Mouse (Mus musculus): ENCODE measurements around the gene Cdca7l.

Cdca7l gene

GRCm38 (mm10) chr12:117809327-117810017 lies 5.4 kb downstream of the Cdca7l start:
- no peak for DNase-seq (ENCODE audit: low read depth, low spot score)

- DNase-seq (ENCODE audit: low read depth, low spot score): no peak
Observed at GRCm38 (mm10) chr12:117810074-117810473, 6.0 kb downstream of the Cdca7l start.

- peak; percentile 58 for DNase-seq (ENCODE audit: low read depth, low spot score)
Observed at GRCm38 (mm10) chr12:117820138-117820858, 16.2 kb downstream of the Cdca7l start.

GRCm38 (mm10) chr12:117820859-117821221 lies 16.8 kb downstream of the Cdca7l start:
- DNase-seq (ENCODE audit: low read depth, low spot score): peak; percentile 48

- no peak for DNase-seq (ENCODE audit: low read depth, low spot score)
Observed at GRCm38 (mm10) chr12:117821394-117821793, 17.3 kb downstream of the Cdca7l start.

- DNase-seq (ENCODE audit: low read depth, low spot score): no peak
Observed at GRCm38 (mm10) chr12:117828350-117828749, 24.3 kb downstream of the Cdca7l start.

GRCm38 (mm10) chr12:117831351-117831961 lies 27.4 kb downstream of the Cdca7l start:
- no peak for DNase-seq (ENCODE audit: low read depth, low spot score)

GRCm38 (mm10) chr12:117832190-117832589 lies 28.1 kb downstream of the Cdca7l start:
- DNase-seq (ENCODE audit: low read depth, low spot score): no peak

GRCm38 (mm10) chr12:117834652-117835051 lies 30.6 kb downstream of the Cdca7l start:
- DNase-seq (ENCODE audit: low read depth, low spot score): no peak

- DNase-seq (ENCODE audit: low read depth, low spot score): no peak
Observed at GRCm38 (mm10) chr12:117835371-117835770, 31.3 kb downstream of the Cdca7l start.

GRCm38 (mm10) chr12:117837376-117837775 lies 33.3 kb downstream of the Cdca7l start:
- DNase-seq (ENCODE audit: low read depth, low spot score): no peak

GRCm38 (mm10) chr12:117840705-117841104 lies 36.6 kb downstream of the Cdca7l start:
- DNase-seq (ENCODE audit: low read depth, low spot score): no peak

GRCm38 (mm10) chr12:117842676-117843075 lies 38.6 kb downstream of the Cdca7l start:
- DNase-seq (ENCODE audit: low read depth, low spot score): no peak

- DNase-seq (ENCODE audit: low read depth, low spot score): peak; percentile 78
Observed at GRCm38 (mm10) chr12:117843302-117844074, 39.4 kb downstream of the Cdca7l start.

- no peak for DNase-seq (ENCODE audit: low read depth, low spot score)
Observed at GRCm38 (mm10) chr12:117844075-117844408, 40.0 kb downstream of the Cdca7l start.

GRCm38 (mm10) chr12:117844917-117845316 lies 40.8 kb downstream of the Cdca7l start:
- DNase-seq (ENCODE audit: low read depth, low spot score): peak; percentile 10

- no peak for DNase-seq (ENCODE audit: low read depth, low spot score)
Observed at GRCm38 (mm10) chr12:117848621-117849020, 44.5 kb downstream of the Cdca7l start.

GRCm38 (mm10) chr12:117850472-117850871 lies 46.4 kb downstream of the Cdca7l start:
- DNase-seq (ENCODE audit: low read depth, low spot score): no peak

GRCm38 (mm10) chr12:117853316-117853715 lies 49.2 kb downstream of the Cdca7l start:
- peak; percentile 76 for DNase-seq (ENCODE audit: low read depth, low spot score)

- DNase-seq (ENCODE audit: low read depth, low spot score): no peak
Observed at GRCm38 (mm10) chr12:117857023-117857422, 52.9 kb downstream of the Cdca7l start.

- no peak for DNase-seq (ENCODE audit: low read depth, low spot score)
Observed at GRCm38 (mm10) chr12:117857884-117858283, 53.8 kb downstream of the Cdca7l start.

GRCm38 (mm10) chr12:117860840-117861239 lies 56.8 kb downstream of the Cdca7l start:
- no peak for DNase-seq (ENCODE audit: low read depth, low spot score)

All from CD4-positive, CD25-positive, alpha-beta regulatory T cell, adult 2 months (primary cell).